Mouse (Mus musculus): ENCODE results near the gene Cfap206. TPM values are rescaled to one million over a fixed set of nuclear protein-coding genes. Genes with fewer than 3 reads are reported as not detected.
"Not testable (repeated sequence)": the region's sequence is repeated elsewhere in the genome, so short reads cannot be mapped to it uniquely, and the experiment has no call there.

Gene Cfap206
- 0.41 and 1.2 TPM in 2 replicates for total RNA-seq (2021)
- long read RNA-seq, experiment 1, partial matches to known transcripts: 0 of 1 reads
- long read RNA-seq, experiment 1, other reads (novel, unspliced or antisense): 0 of 1 reads
- long read RNA-seq, experiment 2: 0 reads

DNA sequence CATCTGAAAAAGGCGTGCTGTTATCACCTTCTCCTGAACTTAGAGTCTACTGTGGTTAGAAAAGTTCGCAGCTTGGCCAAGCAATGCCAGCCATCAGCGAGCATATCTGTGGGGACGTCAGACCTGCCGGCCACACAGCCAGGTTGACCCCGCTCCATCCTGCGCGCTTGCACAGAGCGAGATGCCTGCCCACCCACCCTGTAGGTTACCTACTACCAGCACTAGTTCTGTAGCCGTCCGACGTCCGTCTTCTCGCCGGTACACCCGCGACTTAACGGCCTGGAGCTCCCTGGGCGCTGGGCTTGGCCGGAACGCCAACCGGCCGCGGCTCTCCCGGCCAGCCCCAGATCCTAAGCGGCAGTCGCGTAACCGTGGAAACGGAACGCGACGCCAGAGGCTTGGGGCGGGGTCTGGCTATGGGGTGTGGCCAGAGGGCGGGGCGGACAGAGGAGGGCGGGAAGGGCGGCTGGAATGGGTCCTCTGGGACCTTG is at the start of gene Cfap206:
Cfap206 (minus strand) TSS at position 356 of the 491 bp plus-strand sequence.
- peak; percentile 93 for DNase-seq

DNA sequence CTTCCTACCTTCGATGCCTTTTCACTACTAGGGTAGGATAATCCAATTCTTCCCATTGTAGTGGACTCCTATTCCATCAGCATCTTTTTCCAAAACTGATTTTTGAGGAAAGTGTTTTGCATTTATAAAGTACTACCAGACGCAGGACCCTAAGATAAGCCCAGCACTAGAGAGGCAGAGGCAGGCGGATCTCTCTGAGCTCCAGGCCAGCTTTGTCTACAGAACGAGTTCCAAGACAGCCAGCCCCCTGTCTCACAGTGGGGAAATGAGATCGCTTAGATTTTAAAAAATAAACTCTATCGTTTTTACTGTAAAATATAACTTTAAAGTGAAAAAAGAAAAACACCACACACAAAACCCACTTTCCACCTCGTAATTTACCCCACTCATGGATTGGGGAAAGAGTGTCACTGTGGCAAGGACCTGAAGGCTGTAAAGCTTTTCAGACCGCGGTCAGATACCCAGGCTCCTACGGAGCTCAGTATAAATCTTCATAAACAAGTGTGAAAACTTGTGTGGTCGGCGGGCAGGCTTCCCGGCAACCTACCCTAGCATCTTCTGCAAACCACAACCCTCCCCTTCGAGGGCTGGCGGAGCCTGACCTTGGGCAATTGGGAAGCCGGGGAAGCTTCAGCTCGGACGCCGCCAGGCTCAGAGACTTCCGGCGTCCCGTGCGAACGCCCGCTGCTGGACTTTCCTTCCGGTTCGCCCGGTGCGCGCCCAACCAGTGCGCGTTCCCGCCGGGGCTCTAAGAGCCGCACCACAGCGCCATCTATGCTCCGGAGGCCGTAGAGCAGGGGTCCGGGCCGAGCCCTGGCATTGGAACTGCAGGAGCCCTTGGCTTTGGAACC is 47.9 kb upstream of the Cfap206 start, which contains the start of gene Smim8:
Smim8 (minus strand) TSS at position 747 of the 851 bp plus-strand sequence.
- DNase-seq: peak; percentile 96

DNA sequence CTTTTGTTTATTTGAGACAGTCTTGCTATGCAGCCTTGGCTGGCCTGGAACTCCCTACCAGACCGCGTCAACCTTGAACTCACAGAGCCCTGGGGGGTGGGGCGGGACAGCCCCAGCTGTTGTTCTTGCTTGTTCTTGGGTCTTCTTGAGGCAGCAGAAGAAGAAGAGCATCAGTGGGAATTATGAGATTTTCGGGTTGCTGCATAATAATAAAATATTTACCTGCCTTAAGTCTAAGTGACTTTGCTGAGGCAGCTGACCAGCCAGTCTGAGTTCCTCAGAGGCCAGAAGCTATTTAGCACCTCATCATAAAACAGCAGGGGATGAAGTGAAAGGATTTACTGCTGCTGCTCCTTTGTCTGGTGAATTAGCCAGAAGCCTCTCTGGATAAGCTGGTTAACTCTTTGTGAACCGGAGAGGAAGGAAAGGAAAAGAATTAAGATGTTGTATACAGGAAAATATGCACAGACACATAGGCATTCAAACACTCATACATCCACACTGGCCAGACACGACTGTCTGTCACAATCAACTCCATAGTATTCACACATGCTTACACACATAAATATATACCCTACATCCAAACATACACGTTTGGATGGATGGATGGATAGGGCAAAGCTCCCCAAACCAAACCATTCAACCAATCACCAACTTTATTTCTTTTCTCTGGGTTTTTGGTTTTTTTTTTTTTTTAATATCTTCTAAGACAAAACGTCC is 41.8 kb upstream of the Cfap206 start:
- no peak for DNase-seq

DNA sequence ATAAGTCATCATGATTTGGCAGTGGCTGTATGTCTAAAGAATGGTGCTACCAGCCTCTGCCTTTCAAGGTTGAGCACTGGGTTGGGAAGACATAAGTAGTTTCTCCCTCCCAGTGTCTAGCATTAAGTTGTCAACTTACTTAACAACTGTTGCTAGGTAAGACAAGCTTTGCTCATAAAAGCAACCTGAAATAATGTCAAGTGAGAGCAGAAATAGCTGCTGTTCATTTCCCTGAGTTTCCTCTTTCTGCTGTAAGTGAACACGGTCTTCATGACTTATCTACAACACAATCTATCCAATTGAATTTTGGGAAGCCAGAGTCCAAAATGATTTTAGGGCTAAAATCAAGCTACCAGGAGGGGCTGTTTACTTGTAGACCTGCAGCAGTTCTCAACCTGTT is 26.2 kb upstream of the Cfap206 start, which contains the start of gene Gm136:
Gm136 (minus strand) TSS at position 101 of the 400 bp plus-strand sequence.
- no peak for DNase-seq

DNA sequence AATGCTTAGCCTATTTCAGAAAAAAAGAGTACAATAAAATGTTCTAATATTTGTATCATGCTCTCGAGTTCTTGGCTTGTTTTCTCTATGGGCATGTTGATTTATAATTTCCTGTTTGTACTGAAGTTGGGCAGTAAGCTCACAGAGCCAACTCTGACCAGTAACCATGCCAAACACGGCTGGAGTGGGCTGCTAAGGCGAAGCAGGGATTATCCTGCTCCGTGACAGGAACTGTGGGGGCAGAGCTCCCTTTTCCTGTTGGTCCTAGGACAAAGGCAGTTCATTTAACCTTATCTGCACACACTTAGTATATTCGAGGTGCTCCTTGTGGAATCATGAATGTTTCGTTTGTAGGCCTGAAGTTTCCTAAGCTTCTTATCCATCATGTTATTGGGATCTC is 19.2 kb upstream of the Cfap206 start:
- DNase-seq: peak; percentile 46

DNA sequence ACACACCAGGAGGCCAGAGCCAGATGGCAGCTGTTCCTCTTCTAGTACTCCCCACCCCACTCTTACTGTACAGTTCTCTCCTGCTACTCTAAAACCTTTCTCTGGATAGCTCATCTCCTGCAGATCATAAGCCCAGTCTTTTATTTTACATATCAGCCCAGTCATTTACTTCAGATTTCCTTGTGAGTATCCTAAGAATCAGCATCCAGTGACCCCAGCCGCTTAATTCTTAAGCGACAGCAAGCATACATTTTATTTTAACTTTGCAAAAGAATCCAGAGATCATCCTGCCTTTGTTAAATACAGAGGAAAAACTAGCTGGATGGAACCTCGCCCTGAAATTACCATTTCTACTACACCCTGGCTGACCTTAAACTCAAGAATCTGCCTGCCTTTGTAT is 4.5 kb upstream of the Cfap206 start:
- no peak for DNase-seq

DNA sequence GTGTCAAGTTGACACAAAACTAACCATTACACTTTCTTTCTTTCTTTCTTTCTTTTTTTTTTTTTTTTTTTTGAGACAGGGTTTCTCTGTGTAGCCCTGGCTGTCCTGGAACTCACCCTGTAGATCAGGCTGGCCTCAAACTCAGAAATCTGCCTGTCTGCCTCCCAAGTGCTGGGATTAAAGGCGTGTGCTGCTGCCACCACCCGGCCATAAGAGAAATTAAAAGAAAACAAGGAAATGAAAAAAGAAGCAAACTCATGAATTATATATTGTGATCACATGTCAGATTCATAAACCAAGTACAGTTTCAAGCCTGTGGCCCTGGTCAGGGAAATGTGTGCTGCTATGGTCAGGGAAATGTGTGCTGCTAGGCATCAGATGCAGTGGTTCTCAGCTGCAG is 3.4 kb upstream of the Cfap206 start:
- not testable (repeated sequence) for DNase-seq

DNA sequence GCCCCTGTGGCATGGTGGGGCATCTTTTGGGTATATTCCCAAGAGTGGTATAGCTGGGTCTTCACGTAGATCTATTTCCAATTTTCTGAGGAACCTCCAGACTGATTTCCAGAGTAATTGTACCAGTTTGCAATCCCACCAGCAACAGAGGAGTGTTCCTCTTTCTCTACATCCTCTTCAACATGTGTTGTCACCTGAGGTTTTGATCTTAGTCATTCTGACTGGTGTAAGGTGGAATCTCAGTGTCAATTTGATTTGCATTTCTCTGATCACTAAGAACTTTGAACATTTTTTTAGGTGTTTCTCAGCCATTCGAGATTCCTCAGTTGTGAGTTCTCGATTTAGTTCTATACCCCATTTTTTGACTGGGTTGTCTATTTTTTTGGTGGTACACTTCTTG is 4.3 kb downstream of the Cfap206 start:
- not testable (repeated sequence) for DNase-seq

DNA sequence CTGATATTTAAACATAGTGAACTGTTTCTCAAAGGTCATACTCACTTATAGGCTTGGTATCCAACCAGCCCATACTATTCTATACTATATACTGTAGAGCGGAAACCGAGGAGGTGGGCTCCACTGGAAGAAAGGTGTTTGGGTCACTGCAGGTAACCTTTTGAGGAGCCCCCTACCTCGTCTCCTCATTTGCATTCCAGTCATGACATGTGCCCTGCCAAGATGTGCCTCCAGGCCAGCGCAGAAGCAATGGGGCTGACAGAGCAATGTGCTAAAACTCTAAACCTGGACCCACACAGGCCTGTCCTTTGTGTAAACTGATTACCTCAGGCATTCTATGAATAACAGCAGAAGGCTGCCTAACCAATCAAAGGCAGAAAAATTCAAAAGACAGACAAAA is 5.7 kb downstream of the Cfap206 start:
- no peak for DNase-seq

DNA sequence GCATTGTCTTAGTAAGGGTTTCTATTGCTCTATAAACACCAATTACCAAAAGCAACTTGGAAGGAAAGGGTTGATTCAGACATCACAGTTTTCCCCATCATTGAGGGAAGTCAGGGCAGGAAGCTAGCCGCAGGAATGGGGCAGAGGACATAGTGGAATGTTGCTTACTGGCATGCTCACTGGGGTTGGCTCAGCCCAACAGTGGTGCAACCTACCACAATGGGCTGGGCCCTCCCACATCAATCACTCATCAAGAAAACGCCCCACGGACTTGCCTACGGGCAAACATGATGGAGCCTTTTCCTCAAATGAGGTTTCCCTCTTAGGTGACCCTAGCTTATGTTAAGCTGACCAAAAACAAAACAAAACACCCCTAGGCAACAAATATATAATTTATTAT is 6.8 kb downstream of the Cfap206 start:
- no peak for DNase-seq

DNA sequence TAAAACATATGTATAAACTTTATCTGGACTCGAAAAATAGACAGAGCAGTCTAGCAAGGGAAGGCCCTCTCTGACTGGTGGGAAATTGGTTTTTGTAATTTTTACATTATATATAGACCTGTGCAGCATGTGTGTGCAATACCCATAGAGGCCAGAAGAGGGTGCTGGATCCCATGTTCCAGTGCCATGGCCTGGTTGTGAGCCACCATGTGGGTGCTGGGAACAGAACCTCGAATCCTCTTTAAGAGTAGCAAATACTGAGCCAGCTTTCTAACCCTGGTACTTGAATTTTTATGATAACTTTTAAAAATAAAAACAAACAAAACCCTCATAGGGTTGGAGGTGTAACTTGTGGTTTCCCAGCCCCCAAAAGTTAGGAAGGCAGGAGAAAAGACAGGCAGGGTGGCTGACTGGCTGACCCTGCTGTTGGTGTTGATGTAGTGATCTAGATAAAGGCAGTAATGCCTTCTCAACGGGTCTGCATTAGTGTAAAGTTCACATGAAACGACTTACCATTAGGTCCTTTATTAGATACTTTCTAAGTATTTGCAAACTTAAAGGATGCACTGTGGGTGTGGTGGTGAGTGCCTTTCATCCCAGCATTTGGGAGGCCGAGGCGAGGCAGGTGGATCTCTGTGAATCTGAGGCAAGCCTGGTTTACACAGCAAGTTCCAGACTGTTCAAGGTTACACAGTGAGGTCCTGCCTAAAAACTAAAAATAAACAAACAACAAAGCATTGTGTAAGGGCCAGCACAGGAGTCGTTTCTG is 9.7 kb downstream of the Cfap206 start:
- no peak for DNase-seq

DNA sequence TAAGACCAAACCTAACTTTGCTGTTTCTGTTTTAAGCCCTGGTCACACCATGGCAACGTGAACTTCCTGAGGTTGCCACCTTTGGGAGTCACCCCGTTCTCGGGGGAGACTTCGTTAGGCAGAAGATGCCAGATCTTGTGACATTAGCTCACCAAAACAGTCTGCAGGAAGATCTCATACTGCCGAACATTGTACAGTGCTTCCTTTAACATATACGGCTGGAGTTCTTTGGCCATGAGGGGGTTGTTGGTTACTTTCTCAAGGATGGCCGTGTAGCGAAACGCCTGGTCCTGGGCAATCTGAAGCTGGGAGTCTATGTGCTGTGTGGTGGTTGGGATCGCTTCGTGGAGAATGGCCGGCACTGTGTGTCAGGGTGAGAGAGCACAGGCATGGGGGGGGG is 10.6 kb downstream of the Cfap206 start:
- no peak for DNase-seq

DNA sequence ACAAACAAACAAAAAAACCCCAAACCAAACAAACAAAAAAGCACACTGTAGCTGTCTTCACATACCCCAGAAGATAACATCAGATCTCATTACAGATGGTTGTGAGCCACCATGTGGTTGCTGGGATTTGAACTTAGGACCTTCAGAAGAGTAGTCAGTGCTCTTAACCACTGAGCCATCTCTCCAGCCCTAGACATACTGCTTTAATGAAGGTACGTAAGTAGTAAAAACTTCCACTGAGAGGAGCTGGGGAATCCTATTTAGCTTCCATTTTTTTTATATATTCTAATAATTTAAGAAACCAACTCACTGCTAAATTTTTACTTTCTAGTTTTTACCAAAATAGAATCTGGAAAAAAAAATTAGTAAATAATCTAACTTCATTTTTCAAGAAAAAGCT is 14.9 kb downstream of the Cfap206 start:
- DNase-seq: no peak

DNA sequence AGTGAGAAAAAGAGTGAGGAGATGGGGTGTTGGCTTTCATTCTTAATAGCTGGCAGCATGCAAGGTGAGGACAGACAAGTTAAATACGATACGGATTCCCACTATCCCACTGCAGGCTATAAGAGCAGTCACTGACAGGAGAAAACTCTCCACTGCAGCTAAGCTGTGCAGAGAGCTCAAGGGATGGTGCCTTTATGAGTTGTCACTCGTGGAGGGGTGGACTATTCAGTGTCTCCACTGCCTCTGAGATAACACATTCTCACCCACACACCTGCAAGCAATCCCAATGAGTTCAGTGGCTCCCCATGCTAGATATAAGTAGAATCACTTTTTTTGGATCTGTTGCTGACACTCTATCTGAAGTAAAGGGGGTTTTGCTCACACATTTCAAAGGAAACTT is 21.9 kb downstream of the Cfap206 start:
- DNase-seq: no peak

DNA sequence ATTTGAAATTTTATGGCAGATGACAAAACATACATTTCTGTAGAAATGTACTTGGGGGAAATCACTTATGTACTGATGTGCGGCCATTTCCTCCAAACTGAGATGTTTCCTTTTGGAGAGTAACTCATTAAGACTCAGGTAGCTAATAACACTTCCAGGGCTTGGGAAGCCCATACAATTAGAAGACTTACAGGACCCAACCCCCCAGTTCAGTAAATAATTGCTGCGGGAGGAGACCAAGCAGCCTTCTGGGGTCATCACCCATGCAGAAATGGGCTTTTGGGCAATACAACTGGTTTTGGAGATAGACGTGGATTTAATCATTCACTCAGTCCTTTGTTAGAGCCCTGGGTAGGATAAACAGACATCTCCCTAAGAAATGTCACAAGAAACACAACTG is 22.8 kb downstream of the Cfap206 start:
- DNase-seq: no peak

DNA sequence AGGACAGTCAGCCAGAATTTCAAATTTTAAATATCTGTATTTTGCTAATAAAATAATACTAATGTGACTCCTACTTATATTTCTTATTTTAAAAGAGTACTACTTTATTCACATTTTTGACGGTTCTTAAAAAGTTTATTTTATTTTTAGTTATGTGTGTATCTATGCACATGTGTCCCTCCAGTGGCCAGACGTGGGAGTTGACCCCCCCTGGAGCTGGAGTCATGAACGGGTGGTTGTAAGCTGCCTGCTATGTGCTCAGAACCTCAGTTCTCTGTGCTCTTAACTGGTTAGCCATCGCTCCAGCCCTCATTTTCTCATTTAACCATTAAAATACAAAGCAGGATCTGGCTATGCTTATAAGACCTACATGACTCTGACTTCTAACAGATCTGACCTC is 27.0 kb downstream of the Cfap206 start:
- DNase-seq: no peak

DNA sequence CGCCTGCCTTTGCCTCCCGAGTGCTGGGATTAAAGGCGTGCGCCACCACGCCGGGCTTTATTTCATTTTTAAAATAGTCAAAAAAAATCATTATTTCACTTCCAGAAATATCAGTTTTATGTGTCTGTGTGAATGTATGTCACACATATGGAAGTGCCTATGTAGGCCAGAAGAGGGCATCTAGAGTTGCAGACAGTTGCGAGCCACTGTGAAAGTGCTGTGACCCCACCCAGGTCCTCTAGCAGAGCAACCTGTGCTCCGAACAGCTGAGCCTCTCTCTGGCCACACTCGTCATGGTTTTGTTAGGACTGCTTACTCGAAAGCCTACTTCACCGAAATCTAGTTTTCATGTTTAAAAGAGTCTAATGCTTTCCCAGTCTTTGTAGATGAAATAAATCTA is 27.8 kb downstream of the Cfap206 start:
- no peak for DNase-seq

DNA sequence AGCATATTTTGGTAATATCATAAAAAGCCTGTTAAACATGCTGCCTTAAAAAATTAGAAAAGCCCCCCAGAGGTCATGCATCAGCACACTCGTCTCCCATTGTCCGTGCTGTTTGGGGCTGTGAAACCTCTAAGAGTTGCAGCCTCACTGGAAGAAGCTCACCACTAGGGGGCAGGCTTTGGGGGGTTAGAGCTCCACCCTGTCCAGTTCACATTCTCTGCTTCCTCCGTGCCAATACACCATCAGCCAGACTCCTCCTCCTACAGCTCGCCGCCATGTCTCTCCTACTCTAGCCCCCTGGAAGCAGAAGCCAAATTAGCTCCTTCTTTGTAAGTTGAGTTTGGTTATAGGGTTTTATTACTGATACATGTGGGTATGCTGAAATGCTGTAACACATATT is 28.5 kb downstream of the Cfap206 start:
- DNase-seq: peak; percentile 91

DNA sequence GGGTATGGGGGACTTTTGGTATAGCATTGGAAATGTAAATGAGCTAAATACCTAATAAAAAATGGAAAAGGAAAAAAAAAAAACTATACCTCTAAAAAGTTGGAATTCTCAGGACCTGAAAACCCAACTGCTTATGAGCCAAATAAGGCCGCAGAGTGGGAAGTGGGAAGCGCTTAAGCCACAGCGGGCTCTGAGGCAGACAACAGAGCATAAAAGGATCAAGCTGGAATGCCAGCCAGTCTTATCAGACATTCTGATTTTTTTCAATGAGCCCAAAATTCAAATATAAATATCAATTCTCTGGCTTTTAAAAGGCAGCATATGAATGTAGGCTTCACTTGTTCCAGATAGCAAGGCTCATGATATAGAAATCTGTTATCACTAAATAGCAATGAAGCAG is 42.0 kb downstream of the Cfap206 start:
- no peak for DNase-seq

DNA sequence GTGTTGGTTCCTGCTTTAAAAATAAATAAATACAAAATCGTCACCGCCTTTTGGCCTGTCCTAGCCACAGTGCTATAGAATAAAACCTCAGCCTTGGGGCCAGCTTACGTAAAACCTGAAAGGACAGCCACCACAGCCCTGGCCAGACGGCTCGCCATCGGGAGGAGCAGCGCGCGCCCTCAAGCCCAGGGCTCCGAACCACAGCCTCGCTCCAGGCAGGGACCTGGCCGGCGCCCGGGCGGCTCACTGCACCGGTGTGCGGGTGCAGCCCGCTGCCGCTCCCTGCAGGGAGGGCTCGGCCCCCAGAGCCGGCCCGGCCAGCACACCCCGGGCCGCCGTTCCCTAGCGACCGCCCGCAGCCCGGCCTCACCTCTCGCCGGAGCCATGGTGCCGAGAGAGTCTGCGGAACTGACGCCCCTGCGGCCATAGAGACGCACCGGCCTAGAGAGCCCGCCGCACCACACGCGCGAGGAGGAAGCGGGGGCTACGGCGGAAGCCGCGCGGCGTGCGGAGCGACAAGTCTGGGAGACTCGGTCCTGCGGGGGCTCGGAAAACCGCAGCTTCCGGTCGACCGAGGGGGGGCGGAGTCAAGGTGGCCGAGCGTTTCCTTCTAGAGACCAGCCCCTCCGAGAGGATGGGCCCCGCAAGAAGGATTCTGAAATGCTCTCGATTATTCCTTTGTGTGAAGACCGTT is 43.0 kb downstream of the Cfap206 start, which contains the start of gene Slc35a1:
Slc35a1 (minus strand) TSS at position 565 of the 694 bp plus-strand sequence.
- peak; percentile 97 for DNase-seq

DNA sequence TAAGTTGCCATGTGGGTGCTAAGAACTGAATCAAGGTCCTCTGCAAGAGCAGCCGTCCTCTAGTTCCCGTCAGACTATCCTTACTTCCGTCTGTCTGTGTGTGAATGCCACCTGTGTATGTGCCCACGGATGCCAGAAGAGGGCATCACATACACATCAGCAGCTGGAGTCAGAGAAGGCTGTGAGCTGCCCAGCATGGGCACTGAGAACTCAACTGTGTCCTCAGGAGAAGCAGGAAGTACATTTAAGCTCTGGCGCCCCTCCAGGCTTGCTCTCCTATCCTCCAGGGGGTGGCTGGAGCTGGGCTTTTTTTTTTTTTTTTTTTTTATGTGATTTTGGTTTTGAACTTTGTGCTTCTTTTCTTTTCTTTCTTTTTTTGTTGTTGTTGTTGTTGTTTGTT is 49.5 kb downstream of the Cfap206 start:
- DNase-seq: peak; percentile 39

DNA sequence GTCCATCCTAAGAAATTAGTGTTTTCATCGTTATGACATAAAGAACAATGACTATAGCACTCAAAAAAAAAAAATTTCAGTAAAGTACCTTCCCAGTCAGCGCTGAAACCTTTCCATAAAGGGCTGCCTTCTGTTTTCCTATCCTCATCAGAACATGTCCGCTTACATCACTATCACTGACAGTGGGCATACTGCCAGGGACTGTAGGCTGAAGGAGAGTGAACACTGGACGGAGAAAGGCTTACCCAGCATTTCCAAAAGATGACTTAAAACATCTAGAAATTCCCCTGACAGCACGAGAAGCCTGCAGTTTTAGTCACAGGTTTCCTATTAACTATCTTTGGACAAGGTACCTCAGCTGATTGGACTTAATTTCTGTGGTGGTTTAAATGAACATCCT is 56.3 kb downstream of the Cfap206 start:
- peak; percentile 20 for DNase-seq
